Mouse (Mus musculus): Measurements from ENCODE around the gene Srpk1.

Srpk1 gene

GRCm38 (mm10) chr17:28622300-28622759 is at the start of gene Srpk1:
Gene Srpk1, minus strand, starts transcription at chr17:28622709.
- DNase-seq (ENCODE audit: low spot score in 2 of 2) = peak; percentile 85 to 90

- DNase-seq (ENCODE audit: low spot score in 2 of 2) = no peak
These were observed 37.1 kb upstream of the Srpk1 start for GRCm38 (mm10) chr17:28659564-28659963.

- DNase-seq (ENCODE audit: low spot score in 2 of 2) = no peak
These were observed 35.4 kb upstream of the Srpk1 start for GRCm38 (mm10) chr17:28657936-28658335.

- no peak for DNase-seq (ENCODE audit: low spot score in 2 of 2)
These were observed 27.8 kb upstream of the Srpk1 start for GRCm38 (mm10) chr17:28650268-28650667.

GRCm38 (mm10) chr17:28648607-28649370 is 26.3 kb upstream of the Srpk1 start:
- DNase-seq (ENCODE audit: low spot score in 2 of 2) = no peak

GRCm38 (mm10) chr17:28646221-28646620 is 23.7 kb upstream of the Srpk1 start:
- no peak for DNase-seq (ENCODE audit: low spot score in 2 of 2)

GRCm38 (mm10) chr17:28644112-28644511 is 21.6 kb upstream of the Srpk1 start:
- DNase-seq (ENCODE audit: low spot score in 2 of 2) = no peak

GRCm38 (mm10) chr17:28643697-28644096 is 21.2 kb upstream of the Srpk1 start:
- no peak for DNase-seq (ENCODE audit: low spot score in 2 of 2)

GRCm38 (mm10) chr17:28640113-28640512 is 17.6 kb upstream of the Srpk1 start:
- no peak for DNase-seq (ENCODE audit: low spot score in 2 of 2)

- no peak for DNase-seq (ENCODE audit: low spot score in 2 of 2)
These were observed 15.5 kb upstream of the Srpk1 start for GRCm38 (mm10) chr17:28637711-28638690.

- no peak for DNase-seq (ENCODE audit: low spot score in 2 of 2)
These were observed 13.3 kb upstream of the Srpk1 start for GRCm38 (mm10) chr17:28635842-28636241.

GRCm38 (mm10) chr17:28629125-28629524 is 6.6 kb upstream of the Srpk1 start:
- DNase-seq (ENCODE audit: low spot score in 2 of 2) = no peak

- no peak for DNase-seq (ENCODE audit: low spot score in 2 of 2)
These were observed 6.0 kb upstream of the Srpk1 start for GRCm38 (mm10) chr17:28628248-28629124.

- DNase-seq (ENCODE audit: low spot score in 2 of 2) = no peak
These were observed 4.4 kb upstream of the Srpk1 start for GRCm38 (mm10) chr17:28626937-28627336.

GRCm38 (mm10) chr17:28625327-28625726 is 2.8 kb upstream of the Srpk1 start:
- DNase-seq (ENCODE audit: low spot score in 2 of 2) = no peak

- DNase-seq (ENCODE audit: low spot score in 2 of 2) = no peak
These were observed 2.3 kb upstream of the Srpk1 start for GRCm38 (mm10) chr17:28624841-28625240.

GRCm38 (mm10) chr17:28621381-28622299 is 869 bp downstream of the Srpk1 start:
- peak; percentile 33 to 68 for DNase-seq (ENCODE audit: low spot score in 2 of 2)

GRCm38 (mm10) chr17:28618775-28619174 is 3.7 kb downstream of the Srpk1 start:
- DNase-seq (ENCODE audit: low spot score in 2 of 2) = no peak

GRCm38 (mm10) chr17:28618124-28618523 is 4.4 kb downstream of the Srpk1 start:
- DNase-seq (ENCODE audit: low spot score in 2 of 2) = no peak

GRCm38 (mm10) chr17:28617636-28618035 is 4.9 kb downstream of the Srpk1 start:
- no peak for DNase-seq (ENCODE audit: low spot score in 2 of 2)

Measured in urinary bladder, postnatal 4 days (tissue).